Mouse (Mus musculus): ENCODE data around the gene Pcca. TPM values are rescaled to one million over a fixed set of nuclear protein-coding genes. Genes with fewer than 3 reads are reported as not detected.

Pcca gene
- polyA plus RNA-seq (2014; fragmentation: Nextera tagmentation; extraction: Ambion mirVana) = 23.0 and 23.8 TPM in 2 replicates

DNA sequence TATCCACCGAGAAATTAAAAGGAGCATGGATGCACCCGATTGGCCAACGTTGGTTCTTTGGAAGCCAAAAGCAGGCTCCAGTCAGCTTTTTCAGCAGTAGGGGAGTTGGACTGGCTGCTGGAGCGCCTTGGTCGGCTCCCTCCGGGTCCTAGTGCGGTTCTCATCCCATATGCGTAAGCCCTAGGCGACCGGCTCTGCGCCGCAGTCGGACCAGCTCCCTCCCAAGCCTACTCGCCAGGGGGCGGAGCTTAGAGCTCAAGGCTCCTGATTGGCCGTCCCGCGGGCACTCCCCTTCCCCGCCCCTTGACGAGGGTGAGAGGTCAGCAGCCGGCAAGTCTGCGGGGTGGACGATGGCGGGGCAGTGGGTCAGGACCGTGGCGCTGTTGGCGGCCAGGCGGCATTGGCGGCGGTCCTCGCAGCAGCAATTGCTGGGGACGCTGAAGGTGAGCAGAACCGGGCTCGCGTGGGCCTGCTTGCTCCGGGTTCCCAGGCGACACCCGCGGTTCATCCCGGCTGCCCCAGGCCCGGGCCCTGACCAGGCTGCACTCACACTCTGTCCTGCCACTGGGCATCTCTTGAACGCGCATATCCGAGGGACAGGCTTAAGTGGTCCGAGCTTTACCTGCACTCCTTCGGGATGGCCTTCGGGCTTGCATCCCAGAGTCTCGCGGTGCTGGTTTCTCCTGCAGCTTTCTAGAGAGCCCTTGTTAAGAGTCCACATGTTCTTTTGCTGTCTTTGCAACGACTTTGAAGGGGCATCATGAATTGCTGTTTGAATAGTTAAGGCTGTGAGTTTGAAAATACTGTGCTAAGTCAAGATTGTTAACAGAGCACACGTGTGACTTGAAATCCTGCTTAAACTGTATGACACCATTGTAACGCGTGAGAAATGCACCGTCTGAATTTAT is at the start of gene Pcca:
Pcca (plus strand) TSS at position 308 of the 908 bp plus-strand sequence.
- H3K4me1 ChIP-seq (ENCODE audit: insufficient read depth) = no peaks in the 10 kb centered on the region
- no peaks in the 10 kb centered on the region for H3K9me3 ChIP-seq (ENCODE audit: low read depth, low read length)
- peak; percentile 15; the same call in 1 of the 2 replicates for TF ChIP-seq CTCF (IDR thresholded peaks at IDR 0.05; ENCODE audit: low read depth)
- H3K4me2 ChIP-seq = peak within 1 kb of the TSS; percentile 82
- H3K36me3 ChIP-seq (ENCODE audit: insufficient read depth) = no peaks in the 10 kb centered on the region
- no peak within 1 kb of the TSS for H3K27ac ChIP-seq (ENCODE audit: low read depth)
- peak within 1 kb of the TSS; percentile 66 for H3K9ac ChIP-seq
- H3K27me3 ChIP-seq (ENCODE audit: insufficient read depth, low read length) = no peaks in the 10 kb centered on the region
- H3K4me3 ChIP-seq (ENCODE audit: low read depth, low read length) = peak within 1 kb of the TSS; percentile 73
- DNase-seq (peak; percentile 98), ATAC-seq (ENCODE audit: insufficient read depth) (peak; percentile 100)
- WGBS = 2% methylated on average over 54 of the region's 54 CpGs

GRCm38 (mm10) chr14:122484458-122484843 is 49.7 kb upstream of the Pcca start:
- H3K27ac ChIP-seq (ENCODE audit: low read depth) = no peak overlapping the region
- H3K36me3 ChIP-seq (ENCODE audit: insufficient read depth) = no peaks in the 10 kb centered on the region
- ATAC-seq (ENCODE audit: insufficient read depth) = no peak
- no peaks in the 10 kb centered on the region for H3K9me3 ChIP-seq (ENCODE audit: low read depth, low read length)
- no peaks in the 10 kb centered on the region for H3K4me1 ChIP-seq (ENCODE audit: insufficient read depth)
- no peak overlapping the region for H3K4me2 ChIP-seq
- DNase-seq = no peak
- H3K4me3 ChIP-seq (ENCODE audit: low read depth, low read length) = no peak overlapping the region
- WGBS = 4% methylated on average over 4 of the region's 4 CpGs
- no peak overlapping the region for H3K9ac ChIP-seq
- peaks cover 90% of the 10 kb centered on the region for H3K27me3 ChIP-seq (ENCODE audit: insufficient read depth, low read length)
- TF ChIP-seq CTCF (IDR thresholded peaks at IDR 0.05; ENCODE audit: low read depth) = no peak

GRCm38 (mm10) chr14:122484844-122485551 is 49.1 kb upstream of the Pcca start:
- no peaks in the 10 kb centered on the region for H3K4me1 ChIP-seq (ENCODE audit: insufficient read depth)
- no peak for ATAC-seq (ENCODE audit: insufficient read depth)
- H3K27ac ChIP-seq (ENCODE audit: low read depth) = no peak overlapping the region
- no peaks in the 10 kb centered on the region for H3K9me3 ChIP-seq (ENCODE audit: low read depth, low read length)
- no peak overlapping the region for H3K9ac ChIP-seq
- no peak for TF ChIP-seq CTCF (IDR thresholded peaks at IDR 0.05; ENCODE audit: low read depth)
- DNase-seq = peak; percentile 4
- WGBS = 1% methylated on average over 24 of the region's 24 CpGs
- H3K36me3 ChIP-seq (ENCODE audit: insufficient read depth) = no peaks in the 10 kb centered on the region
- H3K27me3 ChIP-seq (ENCODE audit: insufficient read depth, low read length) = peaks cover 92% of the 10 kb centered on the region
- H3K4me2 ChIP-seq = no peak overlapping the region
- H3K4me3 ChIP-seq (ENCODE audit: low read depth, low read length) = no peak overlapping the region

DNA sequence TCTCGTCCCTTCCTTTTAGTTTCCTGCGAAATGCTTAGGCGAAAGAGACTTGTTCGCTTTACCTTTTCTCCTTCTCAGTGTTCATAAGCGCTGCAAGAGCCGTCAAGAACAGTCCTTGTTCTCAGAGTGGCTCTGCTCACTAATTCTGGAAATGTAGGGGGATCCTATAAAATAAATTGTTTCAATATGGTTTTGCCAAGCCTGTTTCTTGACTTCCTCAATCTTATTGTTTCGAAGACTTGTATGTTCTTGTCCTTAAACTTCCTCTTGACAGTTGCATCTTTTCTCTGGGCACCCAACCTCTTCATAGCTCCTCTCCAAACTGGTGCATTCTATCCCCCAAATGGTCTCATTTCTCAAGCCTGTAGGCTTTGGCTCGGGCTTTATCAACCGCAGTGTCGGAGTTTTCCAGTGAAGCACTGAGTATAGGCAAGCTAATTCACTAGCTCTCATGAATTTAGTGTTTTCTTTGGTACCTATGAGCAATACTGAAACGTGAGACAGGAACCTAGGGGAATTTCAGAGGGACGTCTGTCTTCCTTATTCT is 48.4 kb upstream of the Pcca start:
- DNase-seq (peak; percentile 11), ATAC-seq (ENCODE audit: insufficient read depth) (no peak)
- no peaks in the 10 kb centered on the region for H3K4me1 ChIP-seq (ENCODE audit: insufficient read depth)
- no peak overlapping the region for H3K27ac ChIP-seq (ENCODE audit: low read depth)
- TF ChIP-seq CTCF (IDR thresholded peaks at IDR 0.05; ENCODE audit: low read depth) = no peak
- peaks cover 92% of the 10 kb centered on the region for H3K27me3 ChIP-seq (ENCODE audit: insufficient read depth, low read length)
- no peaks in the 10 kb centered on the region for H3K36me3 ChIP-seq (ENCODE audit: insufficient read depth)
- no peak overlapping the region for H3K4me2 ChIP-seq
- no peak overlapping the region for H3K9ac ChIP-seq
- H3K4me3 ChIP-seq (ENCODE audit: low read depth, low read length) = no peak overlapping the region
- no peaks in the 10 kb centered on the region for H3K9me3 ChIP-seq (ENCODE audit: low read depth, low read length)
- WGBS = 4% methylated on average over 12 of the region's 12 CpGs

- 12% methylated on average over 1 of the region's 1 CpGs for WGBS
Observed at GRCm38 (mm10) chr14:122486611-122487010, 47.5 kb upstream of the Pcca start.

GRCm38 (mm10) chr14:122487366-122487765 is 46.8 kb upstream of the Pcca start:
- no peaks in the 10 kb centered on the region for H3K36me3 ChIP-seq (ENCODE audit: insufficient read depth)
- DNase-seq = peak; percentile 7
- H3K9ac ChIP-seq = no peak overlapping the region
- ATAC-seq (ENCODE audit: insufficient read depth) = no peak
- H3K27me3 ChIP-seq (ENCODE audit: insufficient read depth, low read length) = peaks cover 87% of the 10 kb centered on the region
- TF ChIP-seq CTCF (IDR thresholded peaks at IDR 0.05; ENCODE audit: low read depth) = no peak
- H3K27ac ChIP-seq (ENCODE audit: low read depth) = no peak overlapping the region
- 7% methylated on average over 5 of the region's 5 CpGs for WGBS
- no peaks in the 10 kb centered on the region for H3K9me3 ChIP-seq (ENCODE audit: low read depth, low read length)
- no peaks in the 10 kb centered on the region for H3K4me1 ChIP-seq (ENCODE audit: insufficient read depth)
- H3K4me2 ChIP-seq = no peak overlapping the region
- no peak overlapping the region for H3K4me3 ChIP-seq (ENCODE audit: low read depth, low read length)

More at GRCm38 (mm10) chr14:122486611-122487010, 47.5 kb upstream of the Pcca start:
- ATAC-seq (ENCODE audit: insufficient read depth) (no peak), DNase-seq (no peak)
- no peak for TF ChIP-seq CTCF (IDR thresholded peaks at IDR 0.05; ENCODE audit: low read depth)
- H3K9ac ChIP-seq = no peak overlapping the region
- H3K36me3 ChIP-seq (ENCODE audit: insufficient read depth) = no peaks in the 10 kb centered on the region
- peaks cover 92% of the 10 kb centered on the region for H3K27me3 ChIP-seq (ENCODE audit: insufficient read depth, low read length)
- H3K9me3 ChIP-seq (ENCODE audit: low read depth, low read length) = no peaks in the 10 kb centered on the region
- no peak overlapping the region for H3K27ac ChIP-seq (ENCODE audit: low read depth)
- H3K4me1 ChIP-seq (ENCODE audit: insufficient read depth) = no peaks in the 10 kb centered on the region
- no peak overlapping the region for H3K4me3 ChIP-seq (ENCODE audit: low read depth, low read length)
- no peak overlapping the region for H3K4me2 ChIP-seq

GRCm38 (mm10) chr14:122489041-122489440 is 45.1 kb upstream of the Pcca start:
- no peak overlapping the region for H3K9ac ChIP-seq
- H3K4me1 ChIP-seq (ENCODE audit: insufficient read depth) = no peaks in the 10 kb centered on the region
- peaks cover 87% of the 10 kb centered on the region for H3K27me3 ChIP-seq (ENCODE audit: insufficient read depth, low read length)
- peak; percentile 24 for DNase-seq
- no peaks in the 10 kb centered on the region for H3K9me3 ChIP-seq (ENCODE audit: low read depth, low read length)
- TF ChIP-seq CTCF (IDR thresholded peaks at IDR 0.05; ENCODE audit: low read depth) = no peak
- no peak for ATAC-seq (ENCODE audit: insufficient read depth)
- WGBS = 0% methylated on average over 5 of the region's 5 CpGs
- H3K4me2 ChIP-seq = no peak overlapping the region
- no peak overlapping the region for H3K4me3 ChIP-seq (ENCODE audit: low read depth, low read length)
- no peaks in the 10 kb centered on the region for H3K36me3 ChIP-seq (ENCODE audit: insufficient read depth)
- H3K27ac ChIP-seq (ENCODE audit: low read depth) = no peak overlapping the region

All from lung, embryonic 14.5 days (tissue).